Mouse (Mus musculus) forebrain, embryonic 10.5 days (tissue): ENCODE results near the gene Sim1. TPM values are rescaled to one million over a fixed set of nuclear protein-coding genes. Genes with fewer than 3 reads are reported as not detected.

Experiments used
- DNase-seq: peaks from one replicate; pipeline ENCODE4 v3.0.0-alpha.2; 2017; ENCODE audit warnings: low spot score; ENCODE audit errors: extremely low spot score
- H3K27ac ChIP-seq: fragments of 300-500 bp; sonication (generic); 2 replicates; pipeline ENCODE4 v1.5.1; 2016; ENCODE audit warnings: mild to moderate bottlenecking
- H3K27me3 ChIP-seq: fragments of 300-500 bp; sonication (generic); 2 replicates; pipeline ENCODE4 v1.6.1; 2016; ENCODE audit warnings: mild to moderate bottlenecking; ENCODE audit not compliant: poor library complexity, severe bottlenecking
- H3K36me3 ChIP-seq: fragments of 300-500 bp; sonication (generic); replicated peaks from 2 replicates; pipeline ENCODE4 v1.6.1; 2016; ENCODE audit warnings: mild to moderate bottlenecking, moderate library complexity
- H3K4me1 ChIP-seq: fragments of 300-500 bp; sonication (generic); 2 replicates; pipeline ENCODE4 v1.6.1; 2016
- H3K4me3 ChIP-seq: fragments of 300-500 bp; sonication (generic); 2 replicates; pipeline ENCODE4 v1.5.1; 2016; ENCODE audit warnings: mild to moderate bottlenecking, moderate library complexity
- H3K9me3 ChIP-seq: fragments of 300-500 bp; sonication (generic); 2 replicates; pipeline ENCODE4 v1.6.1; 2016; ENCODE audit warnings: mild to moderate bottlenecking, moderate library complexity
- WGBS: fragments of 180-500 bp; shearing (Covaris S2); methylation state at CpG from one replicate; pipeline ENCODE4 v1.1.7; 2016; 5-methylcytosine and 5-hydroxymethylcytosine counted together
- polyA plus RNA-seq: library from polyadenylated mRNA; unstranded; fragments of >200 nt; fragmentation: Nextera tagmentation; extraction: Ambion mirVana; gene quantifications from 2 replicates; pipeline ENCODE4 v1.2.1, GENCODE M21; 2016

The Sim1 gene
- polyA plus RNA-seq, 1 experiment from 2014 or later, result 1.8 TPM

- Histone ChIP-seq H3K27ac (no peak overlapping the region), H3K9me3 (no peaks in the 10 kb centered on the region), H3K27me3 (peaks cover 100% of the 10 kb centered on the region), H3K4me1 (peaks cover 49% of the 10 kb centered on the region), H3K4me3 (peak overlapping the region; percentile 25; the same call in 1 of the 2 replicates), H3K36me3 (no peaks in the 10 kb centered on the region)
- DNase-seq, result peak; percentile 53
- 3% methylated on average over 26 of the region's 26 CpGs for WGBS
Measured at GRCm38 (mm10) chr10:50903846-50904763, 9.6 kb downstream of the Sim1 start.

- H3K36me3 ChIP-seq, result no peaks in the 10 kb centered on the region
- no peaks in the 10 kb centered on the region for H3K9me3 ChIP-seq
- peaks cover 49% of the 10 kb centered on the region for H3K4me1 ChIP-seq
- peak; percentile 54 for DNase-seq
- 3% methylated on average over 29 of the region's 29 CpGs for WGBS
- H3K27me3 ChIP-seq, result peaks cover 100% of the 10 kb centered on the region
- H3K27ac ChIP-seq, result no peak overlapping the region
- H3K4me3 ChIP-seq, result peak overlapping the region; percentile 25; the same call in 1 of the 2 replicates
Measured at GRCm38 (mm10) chr10:50904764-50905701, 10.5 kb downstream of the Sim1 start.

- H3K36me3 ChIP-seq, result no peaks in the 10 kb centered on the region
- peak; percentile 36 for DNase-seq
- no peak overlapping the region for H3K27ac ChIP-seq
- under 1% methylated on average over 16 of the region's 16 CpGs for WGBS
- peaks cover 14% of the 10 kb centered on the region for H3K4me1 ChIP-seq
- peaks cover 98% of the 10 kb centered on the region for H3K27me3 ChIP-seq
- H3K4me3 ChIP-seq, result peak overlapping the region; percentile 42
- H3K9me3 ChIP-seq, result no peaks in the 10 kb centered on the region
Measured at GRCm38 (mm10) chr10:50910400-50910799, 15.8 kb downstream of the Sim1 start.

GRCm38 (mm10) chr10:50910861-50911410, 16.4 kb downstream of the Sim1 start:
- Histone ChIP-seq H3K4me1 (peaks cover 13% of the 10 kb centered on the region), H3K36me3 (no peaks in the 10 kb centered on the region), H3K27ac (no peak overlapping the region), H3K9me3 (no peaks in the 10 kb centered on the region), H3K4me3 (peak overlapping the region; percentile 42), H3K27me3 (peaks cover 96% of the 10 kb centered on the region)
- WGBS, result 2% methylated on average over 12 of the region's 12 CpGs
- DNase-seq, result peak; percentile 42

- WGBS, result 52% methylated on average over 2 of the region's 2 CpGs
- Histone ChIP-seq H3K4me1 (peaks cover 8% of the 10 kb centered on the region), H3K27me3 (peaks cover 53% of the 10 kb centered on the region)
Measured at GRCm38 (mm10) chr10:50915607-50916006, 21.1 kb downstream of the Sim1 start.

GRCm38 (mm10) chr10:50929281-50929680, 34.7 kb downstream of the Sim1 start:
- no peak for DNase-seq
- H3K9me3 ChIP-seq, result no peaks in the 10 kb centered on the region
- H3K4me1 ChIP-seq, result peaks cover 7% of the 10 kb centered on the region; the same call in 1 of the 2 replicates
- H3K4me3 ChIP-seq, result no peak overlapping the region
- H3K36me3 ChIP-seq, result no peaks in the 10 kb centered on the region
- no peak overlapping the region for H3K27ac ChIP-seq
- H3K27me3 ChIP-seq, result no peaks in the 10 kb centered on the region
- WGBS, result 50% methylated on average over 5 of the region's 5 CpGs

More at GRCm38 (mm10) chr10:50915607-50916006, 21.1 kb downstream of the Sim1 start:
- no peaks in the 10 kb centered on the region for H3K36me3 ChIP-seq
- no peak for DNase-seq
- no peak overlapping the region for H3K27ac ChIP-seq
- H3K4me3 ChIP-seq, result no peak overlapping the region
- H3K9me3 ChIP-seq, result no peaks in the 10 kb centered on the region

GRCm38 (mm10) chr10:50935673-50936072, 41.1 kb downstream of the Sim1 start:
- H3K9me3 ChIP-seq, result no peaks in the 10 kb centered on the region
- H3K27ac ChIP-seq, result no peak overlapping the region
- no peaks in the 10 kb centered on the region for H3K4me1 ChIP-seq
- H3K4me3 ChIP-seq, result no peak overlapping the region
- DNase-seq, result no peak
- no peaks in the 10 kb centered on the region for H3K36me3 ChIP-seq
- H3K27me3 ChIP-seq, result no peaks in the 10 kb centered on the region

- Histone ChIP-seq H3K4me3 (no peak overlapping the region), H3K4me1 (no peaks in the 10 kb centered on the region), H3K27me3 (no peaks in the 10 kb centered on the region), H3K27ac (no peak overlapping the region), H3K36me3 (no peaks in the 10 kb centered on the region), H3K9me3 (no peaks in the 10 kb centered on the region)
- no peak for DNase-seq
- 71% methylated on average over 1 of the region's 1 CpGs for WGBS
Measured at GRCm38 (mm10) chr10:50973625-50974024, 79.1 kb downstream of the Sim1 start.

- H3K36me3 ChIP-seq, result no peaks in the 10 kb centered on the region
- 95% methylated on average over 3 of the region's 3 CpGs for WGBS
- no peak overlapping the region for H3K27ac ChIP-seq
- no peak overlapping the region for H3K4me3 ChIP-seq
- H3K9me3 ChIP-seq, result no peaks in the 10 kb centered on the region
- H3K27me3 ChIP-seq, result no peaks in the 10 kb centered on the region
- DNase-seq, result no peak
- no peaks in the 10 kb centered on the region for H3K4me1 ChIP-seq
Measured at GRCm38 (mm10) chr10:50981849-50982248, 87.3 kb downstream of the Sim1 start.

GRCm38 (mm10) chr10:50983620-50984019, 89.1 kb downstream of the Sim1 start:
- H3K4me1 ChIP-seq, result no peaks in the 10 kb centered on the region
- no peaks in the 10 kb centered on the region for H3K27me3 ChIP-seq
- H3K36me3 ChIP-seq, result no peaks in the 10 kb centered on the region
- 89% methylated on average over 4 of the region's 4 CpGs for WGBS
- no peak overlapping the region for H3K27ac ChIP-seq
- no peak overlapping the region for H3K4me3 ChIP-seq
- H3K9me3 ChIP-seq, result no peaks in the 10 kb centered on the region
- DNase-seq, result no peak

GRCm38 (mm10) chr10:51007798-51008197, 113.2 kb downstream of the Sim1 start:
- no peak overlapping the region for H3K27ac ChIP-seq
- H3K9me3 ChIP-seq, result no peaks in the 10 kb centered on the region
- H3K36me3 ChIP-seq, result no peaks in the 10 kb centered on the region
- DNase-seq, result no peak
- H3K27me3 ChIP-seq, result peaks cover 38% of the 10 kb centered on the region
- 56% methylated on average over 3 of the region's 3 CpGs for WGBS
- H3K4me1 ChIP-seq, result peaks cover 25% of the 10 kb centered on the region
- H3K4me3 ChIP-seq, result no peak overlapping the region

GRCm38 (mm10) chr10:51011391-51012150, 117.0 kb downstream of the Sim1 start:
- Histone ChIP-seq H3K4me3 (no peak overlapping the region), H3K27ac (no peak overlapping the region), H3K27me3 (peaks cover 62% of the 10 kb centered on the region), H3K4me1 (peaks cover 30% of the 10 kb centered on the region), H3K36me3 (no peaks in the 10 kb centered on the region), H3K9me3 (no peaks in the 10 kb centered on the region)
- WGBS, result 9% methylated on average over 8 of the region's 8 CpGs
- DNase-seq, result no peak
